20 mouse cellular contexts compared by ENCODE assay signal in genomic region chr12:98069110-98069509, GRCm38 (mm10).
DNase-seq lines count a peak whose midpoint lies in the region; ATAC-seq and TF ChIP-seq lines count a peak whose summit lies in the region.
"Had no signal": no experiment of that assay in that cellular context is flagged by ENCODE, and none has a peak within 500 bp of the region (broad histone marks: within the 10 kb centered on the region; RNA-seq: fewer than 3 reads in every experiment).

No protein-coding gene starts in this region.

- CTCF ChIA-PET in Patski (lab: Charles Lee) = interaction anchor here (1.0 to 1.7 kb wide), 2 partner anchors 9 to 38 kb away, joined by 3 to 6 read pairs; no protein-coding TSS in a partner anchor

- H3K27me3 ChIP-seq in lung, embryonic 14.5 days (ENCODE audit: insufficient read depth, low read length) = no peaks in the 10 kb centered on the region
- H3K27me3 ChIP-seq in Patski = no peaks in the 10 kb centered on the region
- H3K27me3 ChIP-seq in hindbrain, embryonic 13.5 days = no peaks in the 10 kb centered on the region
- H3K27me3 ChIP-seq: hindbrain, embryonic 12.5 days; limb, embryonic 15.5 days; midbrain, embryonic 13.5 days had no signal

- H3K4me2 ChIP-seq in lung, embryonic 14.5 days = no peak overlapping the region
- H3K4me2 ChIP-seq in hindbrain, embryonic 13.5 days = no peak overlapping the region
- H3K4me2 ChIP-seq: hindbrain, embryonic 12.5 days; limb, embryonic 15.5 days; midbrain, embryonic 13.5 days had no signal

- peak overlapping the region; percentile 9; the same call in 1 of the 2 replicates for H3K27ac ChIP-seq in lung, embryonic 14.5 days (ENCODE audit: low read depth)
- H3K27ac ChIP-seq in hindbrain, embryonic 13.5 days = no peak overlapping the region
- H3K27ac ChIP-seq: hindbrain, embryonic 12.5 days; kidney, postnatal 0 days; limb, embryonic 15.5 days; liver, embryonic 14.5 days; midbrain, embryonic 13.5 days had no signal

- TF ChIP-seq CTCF in lung, embryonic 14.5 days (IDR thresholded peaks at IDR 0.05; ENCODE audit: low read depth) = no peak
- TF ChIP-seq CTCF in Patski (IDR thresholded peaks at IDR 0.05) = no peak

- DNase-seq in lung, embryonic 14.5 days = peak; percentile 43
- no peak for DNase-seq in lung, adult 18-20 months
- no peak for DNase-seq in Patski (ENCODE audit: low read depth, low spot score)
- DNase-seq in embryo, embryonic 11 days = peak; percentile 9
- DNase-seq in mesoderm, embryonic 11.5 days (ENCODE audit: low read depth, low spot score) = peak; percentile 32
- no peak for DNase-seq in thymus, postnatal 25 days
- DNase-seq: adrenal gland, postnatal 14 days; cerebellum, postnatal 14 days; forebrain, postnatal 0 days; gastrocnemius, postnatal 25 days; heart, adult 18-20 months; kidney, adult 2 months; layer of hippocampus, adult 9-11 months; thymus, adult 2 months had no signal

- no peaks in the 10 kb centered on the region for H3K4me1 ChIP-seq in lung, embryonic 14.5 days (ENCODE audit: insufficient read depth)
- H3K4me1 ChIP-seq in hindbrain, embryonic 13.5 days (replicated peaks) = no peaks in the 10 kb centered on the region
- H3K4me1 ChIP-seq: hindbrain, embryonic 12.5 days; limb, embryonic 15.5 days; midbrain, embryonic 13.5 days had no signal

- no peak overlapping the region for H3K4me3 ChIP-seq in lung, embryonic 14.5 days (ENCODE audit: low read depth, low read length)
- H3K4me3 ChIP-seq in hindbrain, embryonic 13.5 days = no peak overlapping the region
- H3K4me3 ChIP-seq: hindbrain, embryonic 12.5 days; limb, embryonic 15.5 days; midbrain, embryonic 13.5 days had no signal

- H3K36me3 ChIP-seq in lung, embryonic 14.5 days (ENCODE audit: insufficient read depth) = no peaks in the 10 kb centered on the region
- H3K36me3 ChIP-seq in hindbrain, embryonic 13.5 days = no peaks in the 10 kb centered on the region
- H3K36me3 ChIP-seq: hindbrain, embryonic 12.5 days; limb, embryonic 15.5 days; midbrain, embryonic 13.5 days had no signal

- peak; percentile 92 for ATAC-seq in lung, embryonic 14.5 days (ENCODE audit: insufficient read depth)
- peak; percentile 54 for ATAC-seq in Patski
- ATAC-seq in hindbrain, embryonic 13.5 days (ENCODE audit: low FRiP score) = no peak
- ATAC-seq: forebrain, postnatal 0 days; midbrain, embryonic 13.5 days had no signal

- no peak overlapping the region for H3K9ac ChIP-seq in lung, embryonic 14.5 days
- H3K9ac ChIP-seq in hindbrain, embryonic 13.5 days = no peak overlapping the region
- H3K9ac ChIP-seq: forebrain, postnatal 0 days; hindbrain, embryonic 12.5 days; limb, embryonic 15.5 days; liver, embryonic 14.5 days; midbrain, embryonic 13.5 days had no signal

- in situ Hi-C loops in Patski (cut with MboI; ENCODE audit: low pct_unique_long_range_greater_than_20kb) = no loop called here

- POLR2A ChIA-PET in Patski (lab: Charles Lee) = no interaction called here

- WGBS in lung, embryonic 14.5 days = 28% methylated on average over 2 of the region's 2 CpGs
- WGBS in hindbrain, embryonic 13.5 days = 68% methylated on average over 2 of the region's 2 CpGs

- H3K9me3 ChIP-seq in lung, embryonic 14.5 days (ENCODE audit: low read depth, low read length) = no peaks in the 10 kb centered on the region
- no peaks in the 10 kb centered on the region for H3K9me3 ChIP-seq in hindbrain, embryonic 13.5 days
- H3K9me3 ChIP-seq: hindbrain, embryonic 12.5 days; limb, embryonic 15.5 days; midbrain, embryonic 13.5 days had no signal

Comparison
In these comparisons a context has a peak if more than half of its experiments do, and no peak if none do; other contexts are left out.
1. DNase-seq: peak in lung, embryonic 14.5 days (single experiment), embryo, embryonic 11 days (single experiment) and mesoderm, embryonic 11.5 days (single experiment); none in lung, adult 18-20 months (0 of 2), Patski (single experiment) and thymus, postnatal 25 days (single experiment).